Mouse (Mus musculus) thymus, postnatal 36 days (tissue): ENCODE results near the gene Dot1l.
"Not testable (repeated sequence)": the region's sequence is repeated elsewhere in the genome, so short reads cannot be mapped to it uniquely, and the experiment has no call there.

Experiments
- DNase-seq, 2 experiments: peaks; one replicate each; pipeline ENCODE4 v3.0.0; 2022; ENCODE audit warnings: mixed read lengths in 2 of 2

The Dot1l gene

GRCm38 (mm10) chr10:80812391-80813041, 57.5 kb downstream of the Dot1l start:
- no peak for DNase-seq

GRCm38 (mm10) chr10:80813366-80813765, 58.4 kb downstream of the Dot1l start, which contains the start of gene Jsrp1:
TSS of gene Jsrp1 (minus strand) at chr10:80813498.
- no peak for DNase-seq

GRCm38 (mm10) chr10:80814800-80815199, 59.8 kb downstream of the Dot1l start:
- DNase-seq, result no peak

- not testable (repeated sequence) for DNase-seq
These were observed 61.3 kb downstream of the Dot1l start for GRCm38 (mm10) chr10:80816303-80816702.

GRCm38 (mm10) chr10:80817164-80817563, 62.2 kb downstream of the Dot1l start:
- DNase-seq, result no peak

GRCm38 (mm10) chr10:80817955-80818354, 62.9 kb downstream of the Dot1l start:
- not testable (repeated sequence) for DNase-seq

- DNase-seq, result no peak
These were observed 63.7 kb downstream of the Dot1l start for GRCm38 (mm10) chr10:80818599-80819281.

GRCm38 (mm10) chr10:80819406-80819805, 64.4 kb downstream of the Dot1l start:
- DNase-seq, result no peak

- DNase-seq, result no peak
These were observed 67.0 kb downstream of the Dot1l start for GRCm38 (mm10) chr10:80821991-80822390.

- DNase-seq, result no peak
These were observed 67.5 kb downstream of the Dot1l start for GRCm38 (mm10) chr10:80822528-80822927.

- no peak for DNase-seq
These were observed 68.3 kb downstream of the Dot1l start for GRCm38 (mm10) chr10:80823316-80823715.

GRCm38 (mm10) chr10:80823847-80824643, 69.0 kb downstream of the Dot1l start:
- DNase-seq, result peak in 1 of 2 experiments; percentile 44

- DNase-seq, result no peak
These were observed 69.8 kb downstream of the Dot1l start for GRCm38 (mm10) chr10:80824827-80825226.

- peak; percentile 96 to 99 for DNase-seq
These were observed 71.4 kb downstream of the Dot1l start, which contains the start of gene Oaz1 for GRCm38 (mm10) chr10:80826151-80827062. TSS of gene Oaz1 (plus strand) at chr10:80826656.

- no peak for DNase-seq
These were observed 72.3 kb downstream of the Dot1l start for GRCm38 (mm10) chr10:80827063-80827869.

- DNase-seq, result no peak
These were observed 72.9 kb downstream of the Dot1l start for GRCm38 (mm10) chr10:80827870-80828420.

- not testable (repeated sequence) for DNase-seq
These were observed 73.6 kb downstream of the Dot1l start for GRCm38 (mm10) chr10:80828587-80828986.

- no peak for DNase-seq
These were observed 74.6 kb downstream of the Dot1l start for GRCm38 (mm10) chr10:80829359-80830278.

GRCm38 (mm10) chr10:80831136-80831535, 76.1 kb downstream of the Dot1l start:
- peak; percentile 57 to 72 for DNase-seq

GRCm38 (mm10) chr10:80832818-80833217, 77.8 kb downstream of the Dot1l start:
- no peak for DNase-seq
